Mouse (Mus musculus): ENCODE measurements around the gene Kcnq1.

- no peak for TF ChIP-seq TAL1 (IDR thresholded peaks at IDR 0.05; ENCODE audit: low read length)
- TF ChIP-seq GATA1 (IDR thresholded peaks at IDR 0.05; ENCODE audit: low read length) = no peak
Observed at GRCm38 (mm10) chr7:143124902-143125301, 18.7 kb downstream of the Kcnq1 start.
